Mouse (Mus musculus) neural tube, embryonic 15.5 days (tissue): ENCODE data around the gene Gm5155. TPM values are rescaled to one million over a fixed set of nuclear protein-coding genes. Genes with fewer than 3 reads are reported as not detected.
"Not testable (repeated sequence)": the region's sequence is repeated elsewhere in the genome, so short reads cannot be mapped to it uniquely, and the experiment has no call there.

ENCODE experiments used
- ATAC-seq: fragments of 200-750 bp; cut with Nextera tagmentation; 2 replicates; pipeline ENCODE4 v1.8.0; 2017; ENCODE audit warnings: mild to moderate bottlenecking, moderate TSS enrichment, moderate library complexity; ENCODE audit not compliant: low FRiP score
- H3K27ac ChIP-seq: fragments of 300-500 bp; sonication (generic); replicated peaks from 2 replicates; pipeline ENCODE4 v1.5.1; 2015; ENCODE audit warnings: mild to moderate bottlenecking, inconsistent platforms
- H3K27me3 ChIP-seq: fragments of 300-500 bp; sonication (generic); replicated peaks from 2 replicates; pipeline ENCODE4 v1.6.1; 2015; ENCODE audit warnings: inconsistent platforms
- H3K36me3 ChIP-seq: fragments of 300-500 bp; sonication (generic); 2 replicates; pipeline ENCODE4 v1.6.1; 2015; ENCODE audit warnings: inconsistent platforms
- H3K4me1 ChIP-seq: fragments of 300-500 bp; sonication (generic); 2 replicates; pipeline ENCODE4 v1.6.1; 2015; ENCODE audit warnings: inconsistent platforms
- H3K4me2 ChIP-seq: fragments of 300-500 bp; sonication (generic); 2 replicates; pipeline ENCODE4 v1.6.1; 2015; ENCODE audit warnings: inconsistent platforms, mild to moderate bottlenecking, moderate library complexity
- H3K4me3 ChIP-seq: fragments of 300-500 bp; sonication (generic); replicated peaks from 2 replicates; pipeline ENCODE4 v1.5.1; 2015; ENCODE audit warnings: mild to moderate bottlenecking, inconsistent platforms
- H3K9ac ChIP-seq: fragments of 300-500 bp; sonication (generic); replicated peaks from 2 replicates; pipeline ENCODE4 v1.6.1; 2015; ENCODE audit warnings: mild to moderate bottlenecking, inconsistent platforms
- H3K9me3 ChIP-seq: fragments of 300-500 bp; sonication (generic); replicated peaks from 2 replicates; pipeline ENCODE4 v1.6.1; 2016; ENCODE audit warnings: inconsistent platforms
- WGBS: fragments of 180-500 bp; shearing (Covaris S2); methylation state at CpG from one replicate; pipeline ENCODE4 v1.1.7; 2015; ENCODE audit warnings: mixed read lengths; 5-methylcytosine and 5-hydroxymethylcytosine counted together
- polyA plus RNA-seq: library from polyadenylated mRNA; unstranded; fragments of >200 nt; fragmentation: Nextera tagmentation; extraction: Ambion mirVana; gene quantifications from 2 replicates; pipeline ENCODE4 v1.2.1, GENCODE M21; 2015

Gm5155 gene
- polyA plus RNA-seq, result not detected in 2 replicates

GRCm38 (mm10) chr7:17871467-17871866, at the start of gene Gm5155:
Gm5155 (plus strand) TSS chr7:17871767.
- Histone ChIP-seq H3K9me3 (peaks cover 21% of the 10 kb centered on the region), H3K27ac (no peak within 1 kb of the TSS), H3K4me1 (no peaks in the 10 kb centered on the region), H3K27me3 (no peaks in the 10 kb centered on the region), H3K4me3 (no peak within 1 kb of the TSS), H3K36me3 (no peaks in the 10 kb centered on the region), H3K9ac (no peak within 1 kb of the TSS), H3K4me2 (no peak within 1 kb of the TSS)
- ATAC-seq, result no peak
- WGBS, result 81% methylated on average over 1 of the region's 1 CpGs

- H3K9ac ChIP-seq, result no peak overlapping the region
- ATAC-seq, result no peak
- no peak overlapping the region for H3K27ac ChIP-seq
- H3K36me3 ChIP-seq, result no peaks in the 10 kb centered on the region
- 100% methylated on average over 1 of the region's 1 CpGs for WGBS
- no peaks in the 10 kb centered on the region for H3K4me1 ChIP-seq
- H3K27me3 ChIP-seq, result no peaks in the 10 kb centered on the region
- no peak overlapping the region for H3K4me2 ChIP-seq
- H3K9me3 ChIP-seq, result peaks cover 27% of the 10 kb centered on the region
- no peak overlapping the region for H3K4me3 ChIP-seq
Measured at GRCm38 (mm10) chr7:17870776-17871175, 791 bp upstream of the Gm5155 start.

GRCm38 (mm10) chr7:17895341-17895740, 23.8 kb downstream of the Gm5155 start:
- not testable (repeated sequence) for ATAC-seq, H3K27me3 ChIP-seq, H3K4me2 ChIP-seq, H3K9ac ChIP-seq, H3K4me3 ChIP-seq, H3K36me3 ChIP-seq, H3K27ac ChIP-seq, H3K4me1 ChIP-seq
- WGBS, result 73% methylated on average over 1 of the region's 1 CpGs
- peaks cover 24% of the 10 kb centered on the region for H3K9me3 ChIP-seq

GRCm38 (mm10) chr7:17903146-17903915, 31.8 kb downstream of the Gm5155 start:
- no peak for ATAC-seq
- H3K9me3 ChIP-seq, result peaks cover 18% of the 10 kb centered on the region; the same call in 1 of the 2 replicates
- no peaks in the 10 kb centered on the region for H3K27me3 ChIP-seq
- H3K4me1 ChIP-seq, result no peaks in the 10 kb centered on the region
- WGBS, result 82% methylated on average over 6 of the region's 6 CpGs
- no peak overlapping the region for H3K4me2 ChIP-seq
- no peak overlapping the region for H3K9ac ChIP-seq
- no peaks in the 10 kb centered on the region for H3K36me3 ChIP-seq
- H3K27ac ChIP-seq, result no peak overlapping the region
- no peak overlapping the region for H3K4me3 ChIP-seq

Other genes with a start within 250 kb of the Gm5155 start
- gene Ceacam5, start 158.5 kb upstream of the Gm5155 start, polyA plus RNA-seq, result not detected in 2 replicates
- gene Ceacam14, start 59.1 kb upstream of the Gm5155 start, polyA plus RNA-seq, result not detected in 2 replicates
- gene Ceacam11, start 100.4 kb downstream of the Gm5155 start, polyA plus RNA-seq, result not detected in 2 replicates
- gene Ceacam13, start 138.1 kb downstream of the Gm5155 start, polyA plus RNA-seq, result not detected in 2 replicates
- not detected in 2 replicates for gene Ceacam12, start 194.2 kb downstream of the Gm5155 start, polyA plus RNA-seq